Mouse (Mus musculus): Measurements from ENCODE around the gene Vmn1r119. TPM values are rescaled to one million over a fixed set of nuclear protein-coding genes. Genes with fewer than 3 reads are reported as not detected.
"Not testable (repeated sequence)": the region's sequence is repeated elsewhere in the genome, so short reads cannot be mapped to it uniquely, and the experiment has no call there.

Gene Vmn1r119
- not detected in 2 replicates for polyA plus RNA-seq (2014; fragmentation: Nextera tagmentation; extraction: Ambion mirVana)

- not testable (repeated sequence) for H3K9ac ChIP-seq (ENCODE audit: low read length); H3K4me2 ChIP-seq; H3K4me1 ChIP-seq (ENCODE audit: control insufficient read depth, insufficient read depth, low read length); ATAC-seq (ENCODE audit: low FRiP score); H3K27ac ChIP-seq (ENCODE audit: low read depth, low read length); H3K27me3 ChIP-seq (ENCODE audit: control insufficient read depth, insufficient read depth, low read length); H3K9me3 ChIP-seq (ENCODE audit: control insufficient read depth, low read length); H3K36me3 ChIP-seq (ENCODE audit: control insufficient read depth, insufficient read depth, low read length); DNase-seq (ENCODE audit: low spot score, missing footprints); H3K4me3 ChIP-seq (ENCODE audit: low read depth, low read length)
- WGBS, result no CpG with 5 or more reads among the region's 2 CpGs
Measured at GRCm38 (mm10) chr7:21012355-21012754, at the start of gene Vmn1r119. Gene Vmn1r119, minus strand, starts transcription at chr7:21012455.

GRCm38 (mm10) chr7:21053684-21054083, 41.4 kb upstream of the Vmn1r119 start, which contains the start of gene Vmn1r120:
Gene Vmn1r120, minus strand, starts transcription at chr7:21053784.
- ATAC-seq (ENCODE audit: low FRiP score); H3K4me2 ChIP-seq; H3K27me3 ChIP-seq (ENCODE audit: control insufficient read depth, insufficient read depth, low read length); H3K9me3 ChIP-seq (ENCODE audit: control insufficient read depth, low read length); H3K4me3 ChIP-seq (ENCODE audit: low read depth, low read length); H3K4me1 ChIP-seq (ENCODE audit: control insufficient read depth, insufficient read depth, low read length); DNase-seq (ENCODE audit: low spot score, missing footprints); H3K27ac ChIP-seq (ENCODE audit: low read depth, low read length); H3K36me3 ChIP-seq (ENCODE audit: control insufficient read depth, insufficient read depth, low read length); H3K9ac ChIP-seq (ENCODE audit: low read length): not testable (repeated sequence)
- 60% methylated on average over 1 of the region's 1 CpGs for WGBS

Other genes starting within 250 kb of the Vmn1r119 start
- gene Vmn1r112, start 241.3 kb downstream of the Vmn1r119 start, polyA plus RNA-seq (2014; fragmentation: Nextera tagmentation; extraction: Ambion mirVana), result not detected in 2 replicates
- not detected in 2 replicates for gene Vmn1r113, start 225.2 kb downstream of the Vmn1r119 start, polyA plus RNA-seq (2014; fragmentation: Nextera tagmentation; extraction: Ambion mirVana)
- not detected in 2 replicates for gene Vmn1r114, start 200.3 kb downstream of the Vmn1r119 start, polyA plus RNA-seq (2014; fragmentation: Nextera tagmentation; extraction: Ambion mirVana)
- gene Vmn1r115, start 167.5 kb downstream of the Vmn1r119 start, polyA plus RNA-seq (2014; fragmentation: Nextera tagmentation; extraction: Ambion mirVana), result not detected in 2 replicates
- not detected in 2 replicates for gene Vmn1r116, start 140.2 kb downstream of the Vmn1r119 start, polyA plus RNA-seq (2014; fragmentation: Nextera tagmentation; extraction: Ambion mirVana)
- not detected in 2 replicates for gene Vmn1r117, start 128.3 kb downstream of the Vmn1r119 start, polyA plus RNA-seq (2014; fragmentation: Nextera tagmentation; extraction: Ambion mirVana)
- not detected in 2 replicates for gene Vmn1r118, start 100.1 kb downstream of the Vmn1r119 start, polyA plus RNA-seq (2014; fragmentation: Nextera tagmentation; extraction: Ambion mirVana)
- gene Vmn1r120, start 41.3 kb upstream of the Vmn1r119 start, polyA plus RNA-seq (2014; fragmentation: Nextera tagmentation; extraction: Ambion mirVana), result not detected in 2 replicates
- not detected in 2 replicates for gene Vmn1r121, start 86.1 kb upstream of the Vmn1r119 start, polyA plus RNA-seq (2014; fragmentation: Nextera tagmentation; extraction: Ambion mirVana)
- gene Vmn1r122, start 121.7 kb upstream of the Vmn1r119 start, polyA plus RNA-seq (2014; fragmentation: Nextera tagmentation; extraction: Ambion mirVana), result not detected in 2 replicates
- not detected in 2 replicates for gene Vmn1r123, start 149.7 kb upstream of the Vmn1r119 start, polyA plus RNA-seq (2014; fragmentation: Nextera tagmentation; extraction: Ambion mirVana)
- gene Gm5157, start 178.0 kb upstream of the Vmn1r119 start, polyA plus RNA-seq (2014; fragmentation: Nextera tagmentation; extraction: Ambion mirVana), result not detected in 2 replicates
- not detected in 2 replicates for gene Vmn1r124, start 248.2 kb upstream of the Vmn1r119 start, polyA plus RNA-seq (2014; fragmentation: Nextera tagmentation; extraction: Ambion mirVana)